Mouse (Mus musculus): Measurements from ENCODE around the gene Cers6. TPM values are rescaled to one million over a fixed set of nuclear protein-coding genes. Genes with fewer than 3 reads are reported as not detected.

Cers6 gene
- polyA plus RNA-seq, 1 experiment from 2014 or later: 24.1 TPM

GRCm38 (mm10) chr2:68960620-68961019 is 99.4 kb downstream of the Cers6 start:
- Histone ChIP-seq H3K36me3 (replicated peaks) (no peaks in the 10 kb centered on the region), H3K9me3 (no peaks in the 10 kb centered on the region), H3K4me3 (no peak overlapping the region), H3K27ac (no peak overlapping the region), H3K27me3 (ENCODE audit: poor library complexity, severe bottlenecking) (no peaks in the 10 kb centered on the region), H3K4me1 (no peaks in the 10 kb centered on the region)
- WGBS: 97% methylated on average over 10 of the region's 10 CpGs
- no peak for DNase-seq (ENCODE audit: extremely low spot score, low spot score)

GRCm38 (mm10) chr2:68966360-68966759 is 105.1 kb downstream of the Cers6 start:
- H3K27me3 ChIP-seq (ENCODE audit: poor library complexity, severe bottlenecking): no peaks in the 10 kb centered on the region
- no peak overlapping the region for H3K27ac ChIP-seq
- H3K4me3 ChIP-seq: no peak overlapping the region
- WGBS: 80% methylated on average over 1 of the region's 1 CpGs
- H3K9me3 ChIP-seq: peaks cover 8% of the 10 kb centered on the region; the same call in 1 of the 2 replicates
- no peaks in the 10 kb centered on the region for H3K4me1 ChIP-seq
- DNase-seq (ENCODE audit: extremely low spot score, low spot score): no peak
- H3K36me3 ChIP-seq (replicated peaks): peaks cover 9% of the 10 kb centered on the region

DNA sequence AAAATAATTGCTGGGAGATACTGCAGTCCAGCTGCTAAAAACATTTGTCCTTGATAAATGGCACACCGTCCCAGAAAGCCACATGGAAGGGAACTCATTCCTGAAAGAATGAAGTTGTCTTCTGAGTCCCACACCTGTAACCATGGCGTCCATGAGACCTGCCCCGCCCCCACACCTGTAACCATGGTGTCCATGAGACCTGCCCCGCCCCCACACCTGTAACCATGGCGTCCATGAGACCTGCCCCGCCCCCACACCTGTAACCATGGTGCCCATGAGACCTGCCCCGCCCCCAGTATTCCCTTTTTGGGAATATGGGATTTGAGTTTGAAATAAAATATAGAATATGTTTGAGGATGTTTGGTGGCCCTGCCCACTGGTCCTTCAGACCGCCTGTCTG is 106.8 kb downstream of the Cers6 start:
- Histone ChIP-seq H3K4me3 (no peak overlapping the region), H3K27me3 (ENCODE audit: poor library complexity, severe bottlenecking) (no peaks in the 10 kb centered on the region), H3K27ac (no peak overlapping the region), H3K36me3 (replicated peaks) (peaks cover 9% of the 10 kb centered on the region), H3K4me1 (no peaks in the 10 kb centered on the region), H3K9me3 (peaks cover 8% of the 10 kb centered on the region; the same call in 1 of the 2 replicates)
- 78% methylated on average over 8 of the region's 8 CpGs for WGBS
- DNase-seq (ENCODE audit: extremely low spot score, low spot score): no peak

DNA sequence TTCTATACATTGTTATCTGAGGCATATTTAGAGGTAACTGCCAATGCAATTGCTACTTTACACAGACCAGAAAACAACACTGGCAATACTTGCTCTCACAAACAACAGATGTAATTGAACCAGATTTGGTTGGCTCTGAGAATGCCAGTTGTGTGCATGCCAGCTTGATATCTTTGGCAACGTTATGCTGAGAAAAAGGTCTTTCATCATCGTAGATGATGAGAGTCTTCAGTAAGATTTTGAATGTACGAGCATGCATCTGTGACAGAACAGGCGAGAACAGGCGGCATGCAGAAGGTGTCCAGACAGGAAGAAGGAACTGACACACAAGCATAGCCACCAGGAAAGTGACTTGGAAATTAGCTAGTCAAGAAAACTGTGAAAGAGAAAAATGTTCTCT is 110.6 kb downstream of the Cers6 start:
- DNase-seq (ENCODE audit: extremely low spot score, low spot score): no peak
- Histone ChIP-seq H3K9me3 (peaks cover 8% of the 10 kb centered on the region; the same call in 1 of the 2 replicates), H3K36me3 (replicated peaks) (peaks cover 9% of the 10 kb centered on the region), H3K27me3 (ENCODE audit: poor library complexity, severe bottlenecking) (no peaks in the 10 kb centered on the region), H3K4me1 (no peaks in the 10 kb centered on the region), H3K27ac (no peak overlapping the region), H3K4me3 (no peak overlapping the region)
- WGBS: 94% methylated on average over 5 of the region's 5 CpGs

- no peak overlapping the region for H3K4me3 ChIP-seq
- H3K36me3 ChIP-seq (replicated peaks): peaks cover 9% of the 10 kb centered on the region
- 80% methylated on average over 2 of the region's 2 CpGs for WGBS
- no peak overlapping the region for H3K27ac ChIP-seq
- no peak for DNase-seq (ENCODE audit: extremely low spot score, low spot score)
- H3K4me1 ChIP-seq: peaks cover 7% of the 10 kb centered on the region
- no peaks in the 10 kb centered on the region for H3K27me3 ChIP-seq (ENCODE audit: poor library complexity, severe bottlenecking)
- peaks cover 8% of the 10 kb centered on the region; the same call in 1 of the 2 replicates for H3K9me3 ChIP-seq
These were observed 112.5 kb downstream of the Cers6 start for GRCm38 (mm10) chr2:68973753-68974152.

GRCm38 (mm10) chr2:68975286-68975685 is 114.0 kb downstream of the Cers6 start:
- Histone ChIP-seq H3K9me3 (peaks cover 2% of the 10 kb centered on the region; the same call in 1 of the 2 replicates), H3K4me1 (peaks cover 9% of the 10 kb centered on the region), H3K36me3 (replicated peaks) (peaks cover 3% of the 10 kb centered on the region), H3K27me3 (ENCODE audit: poor library complexity, severe bottlenecking) (no peaks in the 10 kb centered on the region), H3K27ac (no peak overlapping the region), H3K4me3 (no peak overlapping the region)
- 86% methylated on average over 6 of the region's 6 CpGs for WGBS
- no peak for DNase-seq (ENCODE audit: extremely low spot score, low spot score)

- Histone ChIP-seq H3K9me3 (no peaks in the 10 kb centered on the region), H3K4me1 (peaks cover 9% of the 10 kb centered on the region), H3K27ac (no peak overlapping the region), H3K27me3 (ENCODE audit: poor library complexity, severe bottlenecking) (no peaks in the 10 kb centered on the region), H3K36me3 (replicated peaks) (no peaks in the 10 kb centered on the region), H3K4me3 (no peak overlapping the region)
- no peak for DNase-seq (ENCODE audit: extremely low spot score, low spot score)
- 92% methylated on average over 6 of the region's 6 CpGs for WGBS
These were observed 114.5 kb downstream of the Cers6 start for GRCm38 (mm10) chr2:68975780-68976179.

DNA sequence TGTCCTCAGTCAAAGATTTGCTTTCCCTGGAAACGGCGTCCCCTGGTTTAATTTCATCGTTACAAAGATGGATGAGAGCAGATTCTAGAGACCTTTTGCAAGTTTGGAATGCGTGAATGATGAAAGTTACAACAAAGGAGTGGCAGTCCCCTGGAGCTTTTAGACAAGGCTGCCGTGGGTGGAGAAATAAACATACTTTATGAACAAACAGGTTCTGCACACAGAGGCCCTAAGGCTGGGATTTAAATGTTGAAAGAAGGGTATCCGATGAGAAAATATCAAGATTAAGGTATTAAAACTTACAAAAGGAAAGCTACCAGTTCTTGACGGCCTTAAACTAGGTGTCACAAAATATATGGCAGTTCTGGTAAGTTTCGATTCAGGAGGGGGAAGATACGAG is 117.0 kb downstream of the Cers6 start:
- DNase-seq (ENCODE audit: extremely low spot score, low spot score): no peak
- no peaks in the 10 kb centered on the region for H3K27me3 ChIP-seq (ENCODE audit: poor library complexity, severe bottlenecking)
- H3K4me1 ChIP-seq: peaks cover 14% of the 10 kb centered on the region
- H3K9me3 ChIP-seq: no peaks in the 10 kb centered on the region
- H3K36me3 ChIP-seq (replicated peaks): no peaks in the 10 kb centered on the region
- no peak overlapping the region for H3K27ac ChIP-seq
- no peak overlapping the region for H3K4me3 ChIP-seq
- WGBS: 71% methylated on average over 9 of the region's 9 CpGs

DNA sequence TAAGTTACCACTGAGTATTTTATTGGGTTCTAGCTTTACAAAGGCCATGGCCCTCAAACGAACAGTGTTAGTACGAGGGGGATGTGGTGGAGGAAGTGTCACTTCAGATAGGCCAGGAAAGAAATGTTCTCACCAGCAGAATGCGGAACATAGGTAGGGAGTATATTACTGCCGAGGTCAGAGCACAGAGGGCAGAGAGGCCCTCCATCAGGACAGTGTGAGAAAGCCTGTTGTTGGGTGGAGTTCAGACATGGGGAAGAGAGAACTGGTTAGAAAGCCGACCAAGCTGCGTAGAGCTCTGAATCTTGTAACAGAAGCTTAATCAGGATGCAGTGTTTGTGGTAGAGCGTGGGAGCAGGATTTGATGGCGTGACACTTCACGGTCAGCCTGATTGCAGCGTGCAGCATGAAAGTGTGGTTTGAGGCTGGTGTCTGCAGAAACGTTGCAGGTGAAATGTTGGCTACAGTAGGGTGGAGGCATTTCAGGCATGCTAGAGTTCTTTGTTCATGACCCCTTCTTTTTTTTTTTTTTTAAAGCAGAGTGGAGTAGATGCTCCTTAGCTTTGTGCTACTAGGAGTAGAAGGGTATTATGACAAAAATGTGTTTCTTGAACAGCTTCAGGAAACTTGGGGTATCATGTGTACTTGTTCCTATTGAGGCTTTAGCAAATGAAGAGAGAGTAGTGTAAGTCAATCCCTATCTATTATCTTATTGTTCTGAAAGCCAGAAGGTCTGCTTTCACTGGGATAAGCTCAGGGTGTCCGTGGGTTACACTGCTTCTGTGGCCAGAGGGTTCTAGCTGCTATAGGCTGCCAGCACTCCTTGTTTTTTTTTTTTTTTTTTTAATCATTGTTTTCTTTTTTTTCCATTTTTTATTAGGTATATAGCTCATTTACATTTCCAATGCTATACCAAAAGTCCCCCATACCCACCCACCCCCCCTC is 117.7 kb downstream of the Cers6 start:
- H3K36me3 ChIP-seq (replicated peaks): no peaks in the 10 kb centered on the region
- H3K27ac ChIP-seq: peak overlapping the region; percentile 20; the same call in 1 of the 2 replicates
- no peak for DNase-seq (ENCODE audit: extremely low spot score, low spot score)
- H3K4me1 ChIP-seq: peaks cover 18% of the 10 kb centered on the region
- WGBS: 79% methylated on average over 12 of the region's 12 CpGs
- no peak overlapping the region for H3K4me3 ChIP-seq
- no peaks in the 10 kb centered on the region for H3K27me3 ChIP-seq (ENCODE audit: poor library complexity, severe bottlenecking)
- H3K9me3 ChIP-seq: no peaks in the 10 kb centered on the region

GRCm38 (mm10) chr2:68981302-68981701 is 120.1 kb downstream of the Cers6 start:
- 88% methylated on average over 9 of the region's 9 CpGs for WGBS
- Histone ChIP-seq H3K4me3 (no peak overlapping the region), H3K27me3 (ENCODE audit: poor library complexity, severe bottlenecking) (no peaks in the 10 kb centered on the region), H3K36me3 (replicated peaks) (no peaks in the 10 kb centered on the region), H3K9me3 (no peaks in the 10 kb centered on the region), H3K27ac (no peak overlapping the region), H3K4me1 (peaks cover 29% of the 10 kb centered on the region)
- no peak for DNase-seq (ENCODE audit: extremely low spot score, low spot score)

DNA sequence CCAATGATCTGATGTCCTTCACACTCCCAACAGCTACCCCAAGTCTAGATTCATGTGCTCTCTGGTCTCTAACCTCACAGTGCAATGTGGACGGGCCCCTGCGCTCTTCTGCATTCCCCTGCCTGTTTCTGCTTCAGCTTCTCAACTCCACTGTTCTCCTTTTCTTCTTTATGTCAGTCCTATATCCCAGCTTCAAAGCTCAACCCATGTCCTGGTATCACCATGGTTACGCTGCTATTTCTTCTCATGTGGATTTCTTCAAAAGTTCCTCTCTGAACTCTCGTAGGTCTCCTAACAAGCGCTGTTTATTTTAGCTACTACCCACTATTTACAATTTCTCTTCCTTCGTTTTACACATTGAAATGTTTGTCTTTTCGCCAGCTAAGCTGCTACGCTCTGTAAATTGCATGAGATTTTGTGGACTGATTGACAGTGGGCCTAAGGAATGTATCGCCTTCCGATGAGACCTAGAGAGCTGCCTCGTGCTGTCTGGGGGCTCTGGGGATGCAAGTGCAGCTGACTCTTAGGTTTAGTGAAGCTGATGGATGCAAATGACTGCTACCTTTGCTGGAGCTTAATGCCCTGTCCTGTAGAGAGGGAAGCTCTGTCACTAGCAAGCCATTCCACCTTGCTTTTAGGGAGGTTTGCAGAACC is 120.6 kb downstream of the Cers6 start:
- no peak overlapping the region for H3K4me3 ChIP-seq
- no peak overlapping the region for H3K27ac ChIP-seq
- H3K27me3 ChIP-seq (ENCODE audit: poor library complexity, severe bottlenecking): no peaks in the 10 kb centered on the region
- H3K4me1 ChIP-seq: peaks cover 29% of the 10 kb centered on the region
- DNase-seq (ENCODE audit: extremely low spot score, low spot score): no peak
- WGBS: 85% methylated on average over 11 of the region's 11 CpGs
- H3K9me3 ChIP-seq: no peaks in the 10 kb centered on the region
- H3K36me3 ChIP-seq (replicated peaks): no peaks in the 10 kb centered on the region

- no peak for DNase-seq (ENCODE audit: extremely low spot score, low spot score)
- Histone ChIP-seq H3K4me1 (peaks cover 28% of the 10 kb centered on the region), H3K27ac (no peak overlapping the region), H3K4me3 (no peak overlapping the region), H3K9me3 (no peaks in the 10 kb centered on the region), H3K36me3 (replicated peaks) (no peaks in the 10 kb centered on the region), H3K27me3 (ENCODE audit: poor library complexity, severe bottlenecking) (no peaks in the 10 kb centered on the region)
- 88% methylated on average over 3 of the region's 3 CpGs for WGBS
These were observed 121.7 kb downstream of the Cers6 start for GRCm38 (mm10) chr2:68982979-68983378.

- no peak for DNase-seq (ENCODE audit: extremely low spot score, low spot score)
- H3K27me3 ChIP-seq (ENCODE audit: poor library complexity, severe bottlenecking): no peaks in the 10 kb centered on the region
- no peaks in the 10 kb centered on the region for H3K36me3 ChIP-seq (replicated peaks)
- H3K27ac ChIP-seq: no peak overlapping the region
- H3K9me3 ChIP-seq: no peaks in the 10 kb centered on the region
- H3K4me3 ChIP-seq: no peak overlapping the region
- peaks cover 24% of the 10 kb centered on the region for H3K4me1 ChIP-seq
- WGBS: 90% methylated on average over 3 of the region's 3 CpGs
These were observed 122.2 kb downstream of the Cers6 start for GRCm38 (mm10) chr2:68983431-68983830.

Data from forebrain, embryonic 10.5 days (tissue).